Mouse (Mus musculus): Measurements from ENCODE around the gene Slc8b1.

Gene Slc8b1

GRCm38 (mm10) chr5:120510982-120511642 is at the start of gene Slc8b1:
Gene Slc8b1, plus strand, starts transcription at chr5:120511168.
- peak; percentile 92 to 95 for DNase-seq

GRCm38 (mm10) chr5:120461902-120462301 is 49.1 kb upstream of the Slc8b1 start:
- no peak for DNase-seq

- DNase-seq = peak; percentile 55 to 69
Measured at GRCm38 (mm10) chr5:120464321-120464720, 46.6 kb upstream of the Slc8b1 start.

- DNase-seq = peak; percentile 71 to 76
Measured at GRCm38 (mm10) chr5:120465062-120465461, 45.9 kb upstream of the Slc8b1 start.

GRCm38 (mm10) chr5:120465860-120466259 is 45.1 kb upstream of the Slc8b1 start:
- no peak for DNase-seq

- peak in 1 of 2 experiments; percentile 43 for DNase-seq
Measured at GRCm38 (mm10) chr5:120467026-120467425, 43.9 kb upstream of the Slc8b1 start.

GRCm38 (mm10) chr5:120468336-120468735 is 42.6 kb upstream of the Slc8b1 start:
- DNase-seq = no peak

- no peak for DNase-seq
Measured at GRCm38 (mm10) chr5:120468830-120469229, 42.1 kb upstream of the Slc8b1 start.

GRCm38 (mm10) chr5:120471538-120471937 is 39.4 kb upstream of the Slc8b1 start:
- DNase-seq = no peak

- DNase-seq = no peak
Measured at GRCm38 (mm10) chr5:120472770-120473169, 38.2 kb upstream of the Slc8b1 start, which contains the start of gene Sdsl. Gene Sdsl, minus strand, starts transcription at chr5:120472810.

GRCm38 (mm10) chr5:120473361-120473760 is 37.6 kb upstream of the Slc8b1 start:
- DNase-seq = no peak

- no peak for DNase-seq
Measured at GRCm38 (mm10) chr5:120475861-120476260, 35.1 kb upstream of the Slc8b1 start.

GRCm38 (mm10) chr5:120476296-120476695 is 34.7 kb upstream of the Slc8b1 start, which contains the start of gene Sds:
Gene Sds, plus strand, starts transcription at chr5:120476526.
- no peak for DNase-seq

GRCm38 (mm10) chr5:120477993-120478392 is 33.0 kb upstream of the Slc8b1 start:
- DNase-seq = no peak

GRCm38 (mm10) chr5:120479538-120479937 is 31.4 kb upstream of the Slc8b1 start:
- no peak for DNase-seq

GRCm38 (mm10) chr5:120481205-120481604 is 29.8 kb upstream of the Slc8b1 start:
- no peak for DNase-seq

GRCm38 (mm10) chr5:120483399-120483798 is 27.6 kb upstream of the Slc8b1 start:
- DNase-seq = no peak

- DNase-seq = no peak
Measured at GRCm38 (mm10) chr5:120487844-120488243, 23.1 kb upstream of the Slc8b1 start.

GRCm38 (mm10) chr5:120490679-120491192 is 20.2 kb upstream of the Slc8b1 start:
- peak; percentile 79 to 80 for DNase-seq

- peak; percentile 71 to 79 for DNase-seq
Measured at GRCm38 (mm10) chr5:120492437-120492836, 18.5 kb upstream of the Slc8b1 start.

- no peak for DNase-seq
Measured at GRCm38 (mm10) chr5:120493440-120493839, 17.5 kb upstream of the Slc8b1 start.

- DNase-seq = peak; percentile 79 to 82
Measured at GRCm38 (mm10) chr5:120493873-120494395, 17.0 kb upstream of the Slc8b1 start.

GRCm38 (mm10) chr5:120495064-120495702 is 15.8 kb upstream of the Slc8b1 start:
- peak in 1 of 2 experiments; percentile 41 for DNase-seq
